Mouse (Mus musculus) neural tube, embryonic 14.5 days (tissue): ENCODE data around the gene Cit. TPM values are rescaled to one million over a fixed set of nuclear protein-coding genes. Genes with fewer than 3 reads are reported as not detected.

Source experiments
- ATAC-seq: fragments of 200-750 bp; cut with Nextera tagmentation; 2 replicates; pipeline ENCODE4 v1.8.0; 2017; ENCODE audit warnings: low read depth, mild to moderate bottlenecking, moderate TSS enrichment, moderate library complexity
- H3K27ac ChIP-seq: fragments of 300-500 bp; sonication (generic); 2 replicates; pipeline ENCODE4 v1.5.1; 2014; ENCODE audit warnings: low read depth, mild to moderate bottlenecking, control low read depth, low read length, moderate library complexity, mixed read lengths
- H3K27me3 ChIP-seq: fragments of 300-500 bp; sonication (generic); 2 replicates; pipeline ENCODE4 v1.6.1; 2014; ENCODE audit warnings: low read length; ENCODE audit not compliant: control insufficient read depth, insufficient read depth
- H3K36me3 ChIP-seq: fragments of 300-500 bp; sonication (generic); 2 replicates; pipeline ENCODE4 v1.6.1; 2014; ENCODE audit warnings: low read length, mixed read lengths; ENCODE audit not compliant: control insufficient read depth, insufficient read depth
- H3K4me1 ChIP-seq: fragments of 300-500 bp; sonication (generic); 2 replicates; pipeline ENCODE4 v1.6.1; 2014; ENCODE audit warnings: low read length; ENCODE audit not compliant: control insufficient read depth, insufficient read depth
- H3K4me2 ChIP-seq: fragments of 300-500 bp; sonication (generic); 2 replicates; pipeline ENCODE4 v1.6.1; 2014; ENCODE audit warnings: mild to moderate bottlenecking, low read depth, low read length, control low read depth
- H3K4me3 ChIP-seq: fragments of 300-500 bp; sonication (generic); 2 replicates; pipeline ENCODE4 v1.5.1; 2014; ENCODE audit warnings: low read depth, low read length, control low read depth, mixed read lengths
- H3K9ac ChIP-seq: fragments of 300-500 bp; sonication (generic); replicated peaks from 2 replicates; pipeline ENCODE4 v1.6.1; 2014; ENCODE audit warnings: low read depth, mild to moderate bottlenecking, control low read depth, low read length, mixed read lengths
- H3K9me3 ChIP-seq: fragments of 300-500 bp; sonication (generic); 2 replicates; pipeline ENCODE4 v1.6.1; 2016; ENCODE audit warnings: low read length; ENCODE audit not compliant: control insufficient read depth
- whole genome bisulfite sequencing: fragments of 180-500 bp; shearing (Covaris S2); extraction: QIAGEN DNeasy Blood & Tissue Kit; methylation state at CpG from one replicate; pipeline ENCODE4 v1.1.7; 2014; 5-methylcytosine and 5-hydroxymethylcytosine counted together
- polyA plus RNA-seq: library from polyadenylated mRNA; unstranded; fragments of >200 nt; fragmentation: Nextera tagmentation; extraction: Ambion mirVana; gene quantifications from 2 replicates; pipeline ENCODE4 v1.2.1, GENCODE M21; 2014

The Cit gene
- polyA plus RNA-seq, 1 experiment from 2014 or later = 34.0 TPM

DNA sequence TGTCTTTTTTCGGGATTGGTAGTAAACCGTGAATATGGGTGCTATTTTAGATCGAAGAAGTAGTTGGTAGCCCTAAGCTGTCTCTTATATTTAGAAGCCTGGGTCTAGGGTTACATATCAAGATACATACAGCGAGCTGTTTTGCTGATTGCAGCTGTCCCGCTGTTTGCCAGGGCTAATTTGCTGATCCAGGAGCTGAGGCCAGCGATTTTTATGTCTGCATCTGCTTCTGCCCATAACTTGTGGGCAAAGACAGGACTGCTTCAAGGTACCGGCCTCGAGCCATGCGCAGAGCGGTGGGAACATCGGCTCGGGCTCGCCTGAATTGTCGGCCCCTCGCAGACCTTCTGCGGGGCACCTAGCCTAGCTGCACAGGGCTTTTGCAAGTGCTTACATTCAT lies 191.4 kb downstream of the Cit start:
- H3K4me3 ChIP-seq = no peak overlapping the region
- H3K9ac ChIP-seq = no peak overlapping the region
- no peaks in the 10 kb centered on the region for H3K36me3 ChIP-seq
- WGBS = 60% methylated on average over 16 of the region's 16 CpGs
- H3K27ac ChIP-seq = no peak overlapping the region; the same call in 1 of the 2 replicates
- no peak for ATAC-seq
- H3K9me3 ChIP-seq = no peaks in the 10 kb centered on the region
- no peaks in the 10 kb centered on the region for H3K27me3 ChIP-seq
- no peak overlapping the region for H3K4me2 ChIP-seq
- H3K4me1 ChIP-seq = no peaks in the 10 kb centered on the region

DNA sequence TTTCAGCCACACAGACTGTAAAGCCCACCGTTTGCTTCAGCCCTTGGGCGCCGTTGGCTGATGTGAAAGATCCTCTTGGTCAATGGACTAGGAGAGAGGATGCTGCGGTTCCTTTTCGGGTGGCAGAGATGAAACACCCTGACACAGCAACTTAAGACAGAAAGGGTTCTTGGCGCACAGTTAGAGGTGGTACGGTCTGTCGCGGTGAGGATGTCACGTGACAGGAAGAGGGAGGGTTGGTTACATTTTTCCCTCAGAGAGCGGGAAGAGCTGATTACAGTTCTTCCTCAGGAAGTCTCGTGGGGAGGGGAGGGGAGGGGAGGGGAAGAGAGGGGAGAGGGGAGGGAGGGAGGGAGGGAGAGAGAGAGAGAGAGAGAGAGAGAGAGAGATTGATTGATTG lies 192.7 kb downstream of the Cit start:
- no peak overlapping the region for H3K4me2 ChIP-seq

DNA sequence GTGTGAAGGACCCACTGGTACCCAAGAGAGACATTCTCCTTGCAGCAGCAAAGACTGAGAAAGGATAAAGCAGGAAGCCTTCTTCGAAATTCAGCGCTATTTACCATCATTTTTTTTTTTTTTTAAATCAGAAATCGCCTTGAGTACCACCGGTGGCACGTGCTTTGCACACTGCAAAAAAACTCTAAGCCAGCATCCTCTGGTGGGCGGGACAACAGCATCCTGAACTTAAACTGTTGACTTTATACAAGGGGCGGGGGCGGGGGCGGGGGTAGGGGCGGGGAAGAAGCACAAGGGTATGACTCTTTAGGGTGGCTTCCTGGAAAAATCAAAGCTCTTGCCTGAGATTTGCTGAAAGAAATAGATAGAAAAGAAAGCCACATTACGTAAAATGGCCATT lies 194.6 kb downstream of the Cit start:
- 29% methylated on average over 11 of the region's 11 CpGs for WGBS
- H3K4me2 ChIP-seq = no peak overlapping the region
- no peak for ATAC-seq

More for the DNA sequence above, 192.7 kb downstream of the Cit start:
- 71% methylated on average over 12 of the region's 12 CpGs for WGBS
- Histone ChIP-seq H3K4me3 (no peak overlapping the region), H3K9ac (no peak overlapping the region), H3K27me3 (no peaks in the 10 kb centered on the region), H3K4me1 (no peaks in the 10 kb centered on the region), H3K36me3 (no peaks in the 10 kb centered on the region), H3K9me3 (no peaks in the 10 kb centered on the region), H3K27ac (no peak overlapping the region)
- no peak for ATAC-seq

DNA sequence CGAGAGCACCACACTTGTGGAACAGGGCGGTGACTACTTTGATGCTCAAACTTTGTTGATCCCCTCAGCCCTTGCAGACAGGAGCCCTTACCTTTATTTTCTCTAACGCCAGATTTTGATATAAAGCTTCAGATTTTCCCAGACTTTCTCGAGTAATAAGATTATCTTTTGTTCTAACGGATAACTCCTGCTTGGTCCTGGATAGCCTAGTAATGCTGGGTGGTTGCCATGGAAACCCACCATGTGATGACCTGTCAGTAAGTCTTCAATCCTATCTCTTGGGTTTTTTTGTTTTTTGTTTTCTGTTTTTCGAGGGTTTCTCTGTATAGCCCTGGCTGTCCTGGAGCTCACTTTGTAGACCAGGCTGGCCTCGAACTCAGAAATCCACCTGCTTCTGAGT lies 197.2 kb downstream of the Cit start:
- whole genome bisulfite sequencing = 75% methylated on average over 7 of the region's 7 CpGs
- Histone ChIP-seq H3K9me3 (no peaks in the 10 kb centered on the region), H3K4me2 (no peak overlapping the region), H3K27ac (no peak overlapping the region), H3K27me3 (no peaks in the 10 kb centered on the region), H3K36me3 (no peaks in the 10 kb centered on the region), H3K9ac (no peak overlapping the region), H3K4me3 (no peak overlapping the region), H3K4me1 (no peaks in the 10 kb centered on the region)
- ATAC-seq = no peak

More for the DNA sequence above, 194.6 kb downstream of the Cit start:
- H3K4me1 ChIP-seq = no peaks in the 10 kb centered on the region
- H3K9me3 ChIP-seq = no peaks in the 10 kb centered on the region
- no peak overlapping the region for H3K27ac ChIP-seq
- H3K4me3 ChIP-seq = no peak overlapping the region
- H3K36me3 ChIP-seq = no peaks in the 10 kb centered on the region
- no peaks in the 10 kb centered on the region for H3K27me3 ChIP-seq
- H3K9ac ChIP-seq = no peak overlapping the region

DNA sequence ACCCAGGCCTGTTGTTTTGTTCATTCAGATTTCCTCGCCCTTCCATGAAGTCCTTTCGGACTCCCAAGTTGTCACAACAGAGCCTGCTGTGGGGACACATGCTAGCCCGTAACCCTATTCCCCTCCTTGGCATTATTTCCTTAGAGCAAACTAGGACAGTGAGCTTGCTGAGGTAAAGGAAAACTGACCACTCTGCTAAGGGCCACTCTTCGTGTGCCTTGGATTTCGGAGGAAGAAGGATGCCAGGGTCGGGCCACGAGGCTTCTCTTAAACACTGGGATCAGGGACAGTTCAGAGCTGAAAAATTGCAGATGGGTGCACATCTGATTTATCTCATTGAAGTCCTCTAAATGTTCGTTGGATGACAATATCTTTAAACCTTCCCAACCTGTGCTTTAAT lies 200.5 kb downstream of the Cit start:
- ATAC-seq = no peak
- 87% methylated on average over 8 of the region's 8 CpGs for WGBS
- H3K4me1 ChIP-seq = no peaks in the 10 kb centered on the region
- H3K4me2 ChIP-seq = no peak overlapping the region
- no peak overlapping the region for H3K27ac ChIP-seq
- H3K36me3 ChIP-seq = no peaks in the 10 kb centered on the region
- no peaks in the 10 kb centered on the region for H3K27me3 ChIP-seq
- H3K4me3 ChIP-seq = no peak overlapping the region
- H3K9me3 ChIP-seq = no peaks in the 10 kb centered on the region
- H3K9ac ChIP-seq = no peak overlapping the region

DNA sequence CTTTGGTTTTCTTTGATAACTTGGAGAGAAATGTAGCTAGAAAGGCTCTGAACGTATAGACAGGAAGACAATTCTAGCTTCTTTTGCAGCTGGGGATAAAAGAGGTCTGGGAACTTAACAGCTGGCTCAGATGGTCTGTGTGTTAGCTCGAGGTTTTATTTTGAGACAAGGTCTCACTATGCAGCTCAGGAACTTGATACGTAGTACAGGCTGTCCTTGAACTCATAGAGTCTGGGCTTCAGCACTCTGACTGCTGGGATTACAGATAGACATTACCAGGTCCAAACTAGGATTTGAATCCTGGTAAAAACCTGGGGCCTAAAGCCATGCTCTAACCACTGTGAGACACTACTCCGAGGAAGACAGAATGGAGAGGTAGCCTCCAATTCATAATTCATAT lies 201.2 kb downstream of the Cit start:
- ATAC-seq = no peak
- Histone ChIP-seq H3K36me3 (no peaks in the 10 kb centered on the region), H3K4me2 (no peak overlapping the region), H3K4me3 (no peak overlapping the region), H3K27me3 (no peaks in the 10 kb centered on the region), H3K9me3 (no peaks in the 10 kb centered on the region), H3K27ac (no peak overlapping the region), H3K4me1 (no peaks in the 10 kb centered on the region), H3K9ac (no peak overlapping the region)
- 83% methylated on average over 4 of the region's 4 CpGs for WGBS

DNA sequence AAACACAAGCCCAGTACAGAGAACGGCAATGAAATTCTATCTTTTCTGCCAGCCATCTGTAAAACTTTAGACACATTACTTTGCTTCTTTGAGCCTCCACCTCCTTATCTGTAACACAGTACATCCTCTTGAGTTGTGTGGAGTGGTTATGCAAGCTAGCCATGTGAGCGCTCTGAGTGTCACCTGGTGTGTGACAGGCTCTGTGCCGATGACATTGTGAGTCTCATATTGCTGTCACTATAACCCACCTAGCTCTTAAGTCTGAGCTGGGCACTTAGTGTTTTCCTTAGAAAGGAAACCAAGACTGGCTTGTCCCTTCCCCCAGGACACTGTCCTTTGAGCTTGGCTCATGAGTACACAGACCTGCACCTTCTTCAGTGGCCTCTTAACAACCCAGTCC lies 203.2 kb downstream of the Cit start:
- Histone ChIP-seq H3K27ac (no peak overlapping the region), H3K36me3 (no peaks in the 10 kb centered on the region), H3K9ac (no peak overlapping the region), H3K4me2 (no peak overlapping the region), H3K4me3 (no peak overlapping the region), H3K27me3 (no peaks in the 10 kb centered on the region), H3K9me3 (no peaks in the 10 kb centered on the region), H3K4me1 (no peaks in the 10 kb centered on the region)
- 92% methylated on average over 3 of the region's 3 CpGs for WGBS
- ATAC-seq = no peak

DNA sequence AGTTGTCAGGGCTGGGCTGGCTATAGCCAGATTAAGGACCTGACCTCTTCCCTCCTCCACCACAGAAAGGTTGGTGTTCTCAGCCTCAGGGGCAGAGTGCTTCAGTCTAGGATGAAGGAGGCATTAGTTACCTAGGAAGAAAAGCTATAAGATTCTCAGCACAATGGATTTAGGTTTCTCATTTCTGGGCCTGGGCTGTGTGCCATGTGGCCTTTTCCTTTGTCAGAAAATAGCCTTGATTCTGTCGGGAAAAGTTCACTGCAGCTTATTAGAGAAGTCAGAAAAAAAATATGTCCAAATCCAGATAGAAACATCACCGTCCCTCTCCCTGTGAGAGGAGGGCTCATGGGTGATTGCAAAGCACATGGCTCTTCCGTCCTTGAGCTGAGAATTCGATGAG lies 204.7 kb downstream of the Cit start:
- Histone ChIP-seq H3K27ac (no peak overlapping the region), H3K4me2 (no peak overlapping the region), H3K27me3 (no peaks in the 10 kb centered on the region), H3K36me3 (no peaks in the 10 kb centered on the region), H3K4me3 (no peak overlapping the region), H3K9me3 (no peaks in the 10 kb centered on the region), H3K9ac (no peak overlapping the region), H3K4me1 (no peaks in the 10 kb centered on the region)
- 87% methylated on average over 4 of the region's 4 CpGs for WGBS
- no peak for ATAC-seq

DNA sequence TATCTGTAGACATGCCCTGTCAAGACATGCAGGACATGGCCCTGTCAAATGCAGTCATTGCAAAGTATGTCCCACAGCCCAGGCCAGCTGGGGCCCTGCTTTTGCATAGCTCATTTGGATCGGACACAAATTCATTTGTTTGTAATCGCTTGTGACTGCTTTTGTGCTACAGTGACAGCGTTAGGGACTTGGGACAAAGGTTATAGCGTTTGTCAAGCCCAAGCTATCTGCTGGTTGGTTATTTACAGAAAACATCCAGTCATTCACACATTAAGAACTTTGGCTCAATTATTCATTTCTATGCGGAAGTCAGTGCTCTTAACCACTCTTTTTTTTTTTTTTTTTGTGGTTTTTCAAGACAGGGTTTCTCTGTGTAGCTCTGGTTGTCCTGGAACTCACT lies 207.1 kb downstream of the Cit start:
- no peak overlapping the region for H3K4me3 ChIP-seq
- H3K9ac ChIP-seq = no peak overlapping the region
- no peaks in the 10 kb centered on the region for H3K4me1 ChIP-seq
- ATAC-seq = no peak
- no peaks in the 10 kb centered on the region for H3K36me3 ChIP-seq
- no peak overlapping the region for H3K27ac ChIP-seq
- H3K27me3 ChIP-seq = no peaks in the 10 kb centered on the region
- 87% methylated on average over 5 of the region's 5 CpGs for WGBS
- H3K4me2 ChIP-seq = no peak overlapping the region
- H3K9me3 ChIP-seq = no peaks in the 10 kb centered on the region

DNA sequence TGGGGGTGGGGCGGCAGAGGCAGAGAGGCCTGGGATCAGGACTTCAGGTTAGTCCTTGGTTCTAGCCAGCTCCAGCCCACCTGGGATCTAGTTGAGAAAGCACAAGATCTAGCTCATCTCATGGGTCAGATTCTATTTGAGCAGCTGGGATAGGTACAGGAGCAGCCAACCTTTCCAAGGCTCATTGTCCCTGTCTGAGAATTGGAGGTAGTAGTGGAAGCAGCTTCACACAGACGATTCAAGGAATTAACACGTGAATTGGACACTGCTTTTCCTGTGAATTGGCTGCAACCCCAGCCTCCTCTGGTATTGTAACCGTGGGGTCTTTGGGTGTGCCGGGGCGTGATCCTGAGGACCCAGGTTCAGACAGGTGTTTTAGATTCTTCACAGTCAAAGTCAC lies 207.7 kb downstream of the Cit start:
- Histone ChIP-seq H3K36me3 (no peaks in the 10 kb centered on the region), H3K4me2 (no peak overlapping the region), H3K27ac (no peak overlapping the region), H3K4me3 (no peak overlapping the region), H3K27me3 (no peaks in the 10 kb centered on the region), H3K9ac (no peak overlapping the region), H3K9me3 (no peaks in the 10 kb centered on the region), H3K4me1 (no peaks in the 10 kb centered on the region)
- 57% methylated on average over 6 of the region's 6 CpGs for WGBS
- ATAC-seq = no peak
